ENCODE assay signal across 28 mouse cellular contexts in genomic region chr3:46343508-46343907, GRCm38 (mm10).
DNase-seq lines count a peak whose midpoint lies in the region; ATAC-seq and TF ChIP-seq lines count a peak whose summit lies in the region.
"Had no signal": no experiment of that assay in that cellular context is flagged by ENCODE, and none has a peak within 500 bp of the region (broad histone marks: within the 10 kb centered on the region; RNA-seq: fewer than 3 reads in every experiment).

No protein-coding gene starts in this region.

- H3K27ac ChIP-seq in liver, embryonic 13.5 days: no peak overlapping the region
- H3K27ac ChIP-seq in liver, embryonic 11.5 days (ENCODE audit: low read depth, low read length): no peak overlapping the region
- H3K27ac ChIP-seq in MEL (ENCODE audit: control insufficient read depth, low read depth, low read length): no peak overlapping the region
- H3K27ac ChIP-seq in heart, adult 2 months: no peak overlapping the region
- H3K27ac ChIP-seq in heart, embryonic 12.5 days (ENCODE audit: poor library complexity, severe bottlenecking): no peak overlapping the region
- H3K27ac ChIP-seq: embryonic facial prominence, embryonic 10.5 days; embryonic facial prominence, embryonic 13.5 days; forebrain, embryonic 12.5 days; forebrain, embryonic 15.5 days; heart, embryonic 13.5 days; hindbrain, embryonic 14.5 days had no signal

- no peaks in the 10 kb centered on the region for H3K36me3 ChIP-seq in liver, embryonic 13.5 days
- H3K36me3 ChIP-seq in liver, embryonic 11.5 days (ENCODE audit: control insufficient read depth, insufficient read depth, low read length): no peaks in the 10 kb centered on the region
- H3K36me3 ChIP-seq in MEL (ENCODE audit: control insufficient read depth in 1 of 2, insufficient read depth in 2 of 2, low read length in 2 of 2): peaks cover 0 to 2% of the 10 kb centered on the region in 2 experiments; a peak in 2 of 4 replicates
- no peaks in the 10 kb centered on the region for H3K36me3 ChIP-seq in heart, adult 2 months (ENCODE audit: control insufficient read depth, insufficient read depth, low read length)
- no peaks in the 10 kb centered on the region for H3K36me3 ChIP-seq in heart, embryonic 12.5 days
- H3K36me3 ChIP-seq: embryonic facial prominence, embryonic 10.5 days; embryonic facial prominence, embryonic 13.5 days; forebrain, embryonic 12.5 days; forebrain, embryonic 15.5 days; heart, embryonic 13.5 days had no signal

- intact Hi-C loops in heart, adult 2 months (cut with DNase I): no loop called here

- no peak overlapping the region for H3K4me2 ChIP-seq in liver, embryonic 13.5 days
- no peak overlapping the region for H3K4me2 ChIP-seq in liver, embryonic 11.5 days
- no peak overlapping the region for H3K4me2 ChIP-seq in heart, embryonic 12.5 days
- H3K4me2 ChIP-seq: embryonic facial prominence, embryonic 13.5 days; forebrain, embryonic 12.5 days; forebrain, embryonic 15.5 days; heart, embryonic 13.5 days; hindbrain, embryonic 14.5 days had no signal

- TF ChIP-seq EP300 in MEL (IDR thresholded peaks at IDR 0.05; ENCODE audit: low read depth in 1 of 2, low read length in 2 of 2): peak in 1 of 2 experiments; percentile 73; a peak in 2 of 4 replicates
- TF ChIP-seq EP300 in heart, adult 2 months (IDR thresholded peaks at IDR 0.05; ENCODE audit: insufficient read depth, low read depth, low read length): no peak

- no peaks in the 10 kb centered on the region for H3K9me3 ChIP-seq in liver, embryonic 13.5 days (replicated peaks)
- no peaks in the 10 kb centered on the region for H3K9me3 ChIP-seq in liver, embryonic 11.5 days (ENCODE audit: control insufficient read depth, low read length)
- no peaks in the 10 kb centered on the region for H3K9me3 ChIP-seq in MEL (replicated peaks; ENCODE audit: insufficient read depth, low read length)
- H3K9me3 ChIP-seq in heart, embryonic 12.5 days (replicated peaks): no peaks in the 10 kb centered on the region
- H3K9me3 ChIP-seq: embryonic facial prominence, embryonic 10.5 days; embryonic facial prominence, embryonic 13.5 days; forebrain, embryonic 12.5 days; forebrain, embryonic 15.5 days; heart, embryonic 13.5 days had no signal

- no peak overlapping the region for H3K9ac ChIP-seq in liver, embryonic 13.5 days
- H3K9ac ChIP-seq in liver, embryonic 11.5 days (ENCODE audit: low read depth, low read length): no peak overlapping the region
- H3K9ac ChIP-seq in MEL (ENCODE audit: control insufficient read depth, low read depth, low read length, poor library complexity, severe bottlenecking): no peak overlapping the region
- H3K9ac ChIP-seq in heart, adult 2 months (ENCODE audit: low read depth, low read length): no peak overlapping the region
- no peak overlapping the region for H3K9ac ChIP-seq in heart, embryonic 12.5 days
- H3K9ac ChIP-seq: embryonic facial prominence, embryonic 13.5 days; forebrain, embryonic 12.5 days; forebrain, embryonic 15.5 days; heart, embryonic 13.5 days; hindbrain, embryonic 14.5 days had no signal

- no peak for TF ChIP-seq CTCF in MEL (IDR thresholded peaks at IDR 0.05 in 2 of 3, conservative IDR thresholded peaks at IDR 0.05 in 1 of 3; ENCODE audit: control insufficient read depth in 1 of 3, insufficient read depth in 1 of 3, low read depth in 2 of 3, low read length in 3 of 3, poor library complexity in 1 of 3, severe bottlenecking in 1 of 3)
- no peak for TF ChIP-seq CTCF in heart, adult 2 months (IDR thresholded peaks at IDR 0.05)

- H3K27me3 ChIP-seq in liver, embryonic 13.5 days: no peaks in the 10 kb centered on the region
- H3K27me3 ChIP-seq in liver, embryonic 11.5 days (replicated peaks; ENCODE audit: control insufficient read depth, insufficient read depth, low read length): no peaks in the 10 kb centered on the region
- no peaks in the 10 kb centered on the region for H3K27me3 ChIP-seq in MEL (ENCODE audit: control insufficient read depth in 1 of 2, insufficient read depth in 2 of 2, low read length in 2 of 2)
- H3K27me3 ChIP-seq in heart, adult 2 months (ENCODE audit: control insufficient read depth, insufficient read depth, low read length): no peaks in the 10 kb centered on the region
- H3K27me3 ChIP-seq in heart, embryonic 12.5 days (replicated peaks): no peaks in the 10 kb centered on the region
- H3K27me3 ChIP-seq: CH12.LX; embryonic facial prominence, embryonic 13.5 days; forebrain, embryonic 12.5 days; forebrain, embryonic 15.5 days; heart, embryonic 13.5 days; Patski had no signal

- no peak for TF ChIP-seq RAD21 in MEL (IDR thresholded peaks at IDR 0.05; ENCODE audit: low read depth, low read length)

- no peak for TF ChIP-seq POLR2A in MEL (IDR thresholded peaks at IDR 0.05; ENCODE audit: control insufficient read depth in 1 of 2, insufficient read depth in 1 of 2, low read depth in 1 of 2, low read length in 2 of 2, poor library complexity in 1 of 2)
- no peak for TF ChIP-seq POLR2A in heart, adult 2 months (IDR thresholded peaks at IDR 0.05; ENCODE audit: insufficient read depth, low read depth, low read length)

- ATAC-seq in liver, embryonic 13.5 days (ENCODE audit: low read depth): 0 out of 2 replicates have a peak, but pooled peaks have one; percentile 51
- ATAC-seq in liver, embryonic 11.5 days (replicated peaks; ENCODE audit: low FRiP score): no peak; the same call in 1 of the 2 replicates
- no peak for ATAC-seq in heart, embryonic 12.5 days (ENCODE audit: insufficient number of reproducible peaks, low FRiP score)
- ATAC-seq: forebrain, embryonic 15.5 days; intestine, postnatal 0 days; Patski had no signal

- no peaks in the 10 kb centered on the region for H3K79me2 ChIP-seq in MEL (ENCODE audit: control insufficient read depth, insufficient read depth, low read length, poor library complexity)
- H3K79me2 ChIP-seq in heart, adult 2 months (replicated peaks; ENCODE audit: control insufficient read depth, insufficient read depth, low read length): no peaks in the 10 kb centered on the region

- 53% methylated on average over 3 of the region's 3 CpGs for WGBS in liver, embryonic 13.5 days (ENCODE audit: insufficient replicate concordance)
- WGBS in liver, embryonic 11.5 days: 81% methylated on average over 3 of the region's 3 CpGs
- 66% methylated on average over 3 of the region's 3 CpGs for WGBS in heart, adult 2 months
- 64% methylated on average over 3 of the region's 3 CpGs for WGBS in heart, embryonic 12.5 days

- H3K4me3 ChIP-seq in liver, embryonic 13.5 days (replicated peaks): no peak overlapping the region
- no peak overlapping the region for H3K4me3 ChIP-seq in liver, embryonic 11.5 days (ENCODE audit: low read depth, low read length)
- no peak overlapping the region for H3K4me3 ChIP-seq in MEL (ENCODE audit: control insufficient read depth in 1 of 2, insufficient read depth in 1 of 2, low read depth in 2 of 2, low read length in 2 of 2)
- no peak overlapping the region for H3K4me3 ChIP-seq in heart, adult 2 months
- H3K4me3 ChIP-seq in heart, embryonic 12.5 days: no peak overlapping the region
- H3K4me3 ChIP-seq: embryonic facial prominence, embryonic 10.5 days; embryonic facial prominence, embryonic 13.5 days; erythroblast, embryonic 14.5 days; forebrain, embryonic 12.5 days; forebrain, embryonic 15.5 days; heart, embryonic 13.5 days had no signal

- no peak for DNase-seq in liver, embryonic 13.5 days
- DNase-seq in liver, embryonic 11.5 days (ENCODE audit: low spot score): no peak
- DNase-seq in MEL (ENCODE audit: low read depth, low spot score): peak; percentile 3
- DNase-seq in c-Kit-positive CD71-positive TER-119-positive erythroid progenitor cells, embryonic 14.5 days (ENCODE audit: low spot score): peak; percentile 3
- no peak for DNase-seq in heart, adult 2 months
- DNase-seq: adrenal gland, postnatal 10 days; adrenal gland, postnatal 36 days; B cell, adult 2 months; cerebellum, adult 11-12 months; cerebellum, adult 8-10 months; cerebellum, postnatal 10 days; cerebellum, postnatal 36 days; embryo, embryonic 11 days; gastrocnemius, postnatal 25 days; heart, adult 11 months; heart, postnatal 14 days; heart, postnatal 4 days had no signal

- H3K4me1 ChIP-seq in liver, embryonic 13.5 days (replicated peaks): no peaks in the 10 kb centered on the region
- no peaks in the 10 kb centered on the region for H3K4me1 ChIP-seq in liver, embryonic 11.5 days (replicated peaks; ENCODE audit: control insufficient read depth, insufficient read depth, low read length)
- H3K4me1 ChIP-seq in MEL (ENCODE audit: control insufficient read depth in 1 of 2, insufficient read depth in 2 of 2, low read length in 2 of 2): peaks cover 6 to 7% of the 10 kb centered on the region in 2 experiments
- H3K4me1 ChIP-seq in heart, adult 2 months (ENCODE audit: control insufficient read depth, insufficient read depth, low read length): no peaks in the 10 kb centered on the region
- H3K4me1 ChIP-seq in heart, embryonic 12.5 days (replicated peaks): no peaks in the 10 kb centered on the region
- H3K4me1 ChIP-seq: embryonic facial prominence, embryonic 10.5 days; embryonic facial prominence, embryonic 13.5 days; forebrain, embryonic 12.5 days; forebrain, embryonic 15.5 days; heart, embryonic 13.5 days had no signal

TF ChIP-seq in MEL, 35 proteins besides CTCF, POLR2A, EP300 and RAD21:
- TF ChIP-seq ETS1 (IDR thresholded peaks at IDR 0.05; ENCODE audit: low read depth, low read length): peak; percentile 77
- no peak for TF ChIP-seq ZMIZ1 (IDR thresholded peaks at IDR 0.05; ENCODE audit: low read depth, low read length)
- TF ChIP-seq ZNF384 (IDR thresholded peaks at IDR 0.05; ENCODE audit: low read depth, low read length): 0 out of 2 replicates have a peak, but pooled peaks have one; percentile 41
- peak; percentile 92 for TF ChIP-seq TCF12 (IDR thresholded peaks at IDR 0.05; ENCODE audit: low read depth, low read length)

Comparison
In these comparisons a context has a peak if more than half of its experiments do, and no peak if none do; other contexts are left out.
1. DNase-seq: peak in MEL (single experiment) and c-Kit-positive CD71-positive TER-119-positive erythroid progenitor cells, embryonic 14.5 days (single experiment); none in liver, embryonic 13.5 days (single experiment), liver, embryonic 11.5 days (single experiment) and heart, adult 2 months (0 of 2).